Comparison of ENCODE assay signal across 23 mouse cellular contexts in the genomic region with DNA sequence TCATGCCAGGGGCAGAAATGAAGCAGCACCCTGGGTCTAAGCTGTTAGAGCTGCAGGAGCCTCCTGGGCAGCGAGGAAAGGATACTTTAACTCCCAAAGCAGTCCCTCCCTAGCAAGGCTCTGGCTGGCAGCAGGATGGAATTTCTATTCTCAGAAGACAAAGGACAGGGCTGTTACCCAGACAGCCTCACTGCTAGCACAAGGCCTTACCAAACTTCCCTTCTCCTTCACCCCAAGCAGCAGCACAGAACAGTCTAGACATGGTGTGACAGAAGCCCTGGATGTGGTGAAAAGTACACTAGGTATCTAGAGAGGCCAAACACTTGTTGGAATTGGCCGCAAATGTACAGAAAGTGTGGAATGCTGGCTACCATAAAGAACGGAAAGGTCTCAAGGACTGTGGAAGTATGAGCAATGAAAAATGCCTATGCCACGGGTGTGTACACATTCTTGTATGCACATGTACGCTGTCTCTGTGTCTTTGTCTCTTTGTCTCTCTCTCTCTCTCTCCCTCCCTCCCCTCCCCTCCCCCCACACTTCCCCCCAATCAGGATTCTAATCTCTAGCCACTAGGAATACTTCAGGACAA. TPM values are rescaled to one million over a fixed set of nuclear protein-coding genes. Genes with fewer than 3 reads are reported as not detected.
DNase-seq lines count a peak whose midpoint lies in the region; ATAC-seq lines count a peak whose summit lies in the region.
"Had no signal": no experiment of that assay in that cellular context is flagged by ENCODE, and none has a peak within 500 bp of the region (broad histone marks: within the 10 kb centered on the region; RNA-seq: fewer than 3 reads in every experiment).

No protein-coding gene starts in this region.

- 73% methylated on average over 5 of the region's 5 CpGs for WGBS in embryonic facial prominence, embryonic 12.5 days
- WGBS in embryonic facial prominence, embryonic 10.5 days, result 70% methylated on average over 5 of the region's 5 CpGs
- 65% methylated on average over 5 of the region's 5 CpGs for WGBS in heart, embryonic 12.5 days
- 46% methylated on average over 5 of the region's 5 CpGs for WGBS in lung, embryonic 15.5 days
- 75% methylated on average over 5 of the region's 5 CpGs for WGBS in neural tube, embryonic 13.5 days

- no peak overlapping the region for H3K4me2 ChIP-seq in embryonic facial prominence, embryonic 12.5 days (replicated peaks)
- no peak overlapping the region for H3K4me2 ChIP-seq in heart, embryonic 12.5 days
- no peak overlapping the region for H3K4me2 ChIP-seq in lung, embryonic 15.5 days
- H3K4me2 ChIP-seq in neural tube, embryonic 13.5 days, result no peak overlapping the region
- H3K4me2 ChIP-seq: hindbrain, embryonic 14.5 days; limb, embryonic 12.5 days; liver, embryonic 12.5 days had no signal

- no peaks in the 10 kb centered on the region for H3K4me1 ChIP-seq in embryonic facial prominence, embryonic 12.5 days
- peaks cover 14% of the 10 kb centered on the region; the same call in 1 of the 2 replicates for H3K4me1 ChIP-seq in embryonic facial prominence, embryonic 10.5 days
- H3K4me1 ChIP-seq in heart, embryonic 12.5 days (replicated peaks), result peaks cover 16% of the 10 kb centered on the region
- no peaks in the 10 kb centered on the region for H3K4me1 ChIP-seq in lung, embryonic 15.5 days
- H3K4me1 ChIP-seq in neural tube, embryonic 13.5 days (replicated peaks), result no peaks in the 10 kb centered on the region
- H3K4me1 ChIP-seq: limb, embryonic 12.5 days; liver, embryonic 12.5 days had no signal

- no peak overlapping the region for H3K9ac ChIP-seq in embryonic facial prominence, embryonic 12.5 days
- H3K9ac ChIP-seq in heart, embryonic 12.5 days, result no peak overlapping the region
- H3K9ac ChIP-seq in lung, embryonic 15.5 days, result no peak overlapping the region
- no peak overlapping the region for H3K9ac ChIP-seq in neural tube, embryonic 13.5 days
- H3K9ac ChIP-seq: hindbrain, embryonic 14.5 days; limb, embryonic 12.5 days; liver, embryonic 12.5 days had no signal

- no peak overlapping the region for H3K27ac ChIP-seq in embryonic facial prominence, embryonic 12.5 days
- H3K27ac ChIP-seq in embryonic facial prominence, embryonic 10.5 days (replicated peaks), result no peak overlapping the region
- peak overlapping the region; percentile 45 for H3K27ac ChIP-seq in heart, embryonic 12.5 days (ENCODE audit: poor library complexity, severe bottlenecking)
- peak overlapping the region; percentile 50 for H3K27ac ChIP-seq in lung, embryonic 15.5 days
- H3K27ac ChIP-seq in neural tube, embryonic 13.5 days (replicated peaks), result 0 out of 2 replicates have a peak overlapping the region, but pooled peaks have one; percentile 23
- H3K27ac ChIP-seq: hindbrain, embryonic 14.5 days; kidney, postnatal 0 days; liver, embryonic 12.5 days had no signal

- no peak overlapping the region for H3K4me3 ChIP-seq in embryonic facial prominence, embryonic 12.5 days
- H3K4me3 ChIP-seq in embryonic facial prominence, embryonic 10.5 days, result no peak overlapping the region
- H3K4me3 ChIP-seq in heart, embryonic 12.5 days, result no peak overlapping the region
- H3K4me3 ChIP-seq in lung, embryonic 15.5 days, result no peak overlapping the region
- H3K4me3 ChIP-seq in neural tube, embryonic 13.5 days, result no peak overlapping the region
- H3K4me3 ChIP-seq: erythroblast, embryonic 14.5 days; limb, embryonic 12.5 days; liver, embryonic 12.5 days had no signal

- H3K27me3 ChIP-seq in embryonic facial prominence, embryonic 12.5 days, result no peaks in the 10 kb centered on the region
- H3K27me3 ChIP-seq in embryonic facial prominence, embryonic 10.5 days (replicated peaks; ENCODE audit: low read depth, poor library complexity, severe bottlenecking), result no peaks in the 10 kb centered on the region
- H3K27me3 ChIP-seq in heart, embryonic 12.5 days (replicated peaks), result no peaks in the 10 kb centered on the region
- no peaks in the 10 kb centered on the region for H3K27me3 ChIP-seq in lung, embryonic 15.5 days
- no peaks in the 10 kb centered on the region for H3K27me3 ChIP-seq in neural tube, embryonic 13.5 days
- H3K27me3 ChIP-seq: limb, embryonic 12.5 days; liver, embryonic 12.5 days; Patski had no signal

- peak; percentile 47; the same call in 1 of the 2 replicates for ATAC-seq in embryonic facial prominence, embryonic 12.5 days (ENCODE audit: insufficient number of reproducible peaks, insufficient read depth, low FRiP score, low TSS enrichment)
- no peak for ATAC-seq in heart, embryonic 12.5 days (ENCODE audit: insufficient number of reproducible peaks, low FRiP score)
- ATAC-seq in lung, embryonic 15.5 days (ENCODE audit: borderline replicate concordance, extremely low read depth, low FRiP score, low TSS enrichment), result no peak
- ATAC-seq in neural tube, embryonic 13.5 days (ENCODE audit: low read depth), result 0 out of 2 replicates have a peak, but pooled peaks have one; percentile 36
- ATAC-seq: activated CD4-positive, CD25-positive, alpha-beta regulatory T cell, adult 4 months; forebrain, embryonic 14.5 days; liver, embryonic 12.5 days; Patski had no signal

- DNase-seq in embryonic facial prominence, embryonic 10.5 days (ENCODE audit: low spot score), result no peak
- no peak for DNase-seq in heart, adult 9 months (ENCODE audit: low spot score in 2 of 2)
- DNase-seq in lung, adult 18-20 months, result no peak
- no peak for DNase-seq in neural tube, embryonic 10.5 days (ENCODE audit: extremely low spot score, low spot score)
- DNase-seq: adrenal gland, postnatal 10 days; cerebellum, adult 9-10 months; gastrocnemius, postnatal 36 days; kidney, adult 11 months; lung, postnatal 10 days; right cerebral cortex, postnatal 25 days; thymus, adult 2 months had no signal

- H3K36me3 ChIP-seq in embryonic facial prominence, embryonic 12.5 days, result peaks cover 38% of the 10 kb centered on the region
- peaks cover 70% of the 10 kb centered on the region for H3K36me3 ChIP-seq in embryonic facial prominence, embryonic 10.5 days (replicated peaks)
- H3K36me3 ChIP-seq in heart, embryonic 12.5 days, result peaks cover 48% of the 10 kb centered on the region
- H3K36me3 ChIP-seq in lung, embryonic 15.5 days, result peaks cover 38% of the 10 kb centered on the region
- peaks cover 65% of the 10 kb centered on the region for H3K36me3 ChIP-seq in neural tube, embryonic 13.5 days

- no peaks in the 10 kb centered on the region for H3K9me3 ChIP-seq in embryonic facial prominence, embryonic 12.5 days
- no peaks in the 10 kb centered on the region for H3K9me3 ChIP-seq in embryonic facial prominence, embryonic 10.5 days
- H3K9me3 ChIP-seq in heart, embryonic 12.5 days (replicated peaks), result no peaks in the 10 kb centered on the region
- no peaks in the 10 kb centered on the region for H3K9me3 ChIP-seq in lung, embryonic 15.5 days
- no peaks in the 10 kb centered on the region for H3K9me3 ChIP-seq in neural tube, embryonic 13.5 days
- H3K9me3 ChIP-seq: limb, embryonic 12.5 days; liver, embryonic 12.5 days had no signal

RNA-seq across cellular contexts. Expression of gene Ssr3, which starts 18.7 kb away (rescaled TPM):
- 221 and 238 TPM in 2 replicates for polyA plus RNA-seq in embryonic facial prominence, embryonic 12.5 days (2016; fragmentation: Nextera tagmentation; extraction: Ambion mirVana)
- polyA plus RNA-seq in embryonic facial prominence, embryonic 10.5 days (2016; fragmentation: Nextera tagmentation; extraction: Ambion mirVana), result 226 and 227 TPM in 2 replicates
- polyA plus RNA-seq in heart, embryonic 12.5 days (2016; fragmentation: Nextera tagmentation; extraction: Ambion mirVana), result 248 and 252 TPM in 2 replicates
- polyA plus RNA-seq in lung, embryonic 15.5 days (2015; fragmentation: Nextera tagmentation; extraction: Ambion mirVana), result 311 and 314 TPM in 2 replicates
- polyA plus RNA-seq in neural tube, embryonic 13.5 days (2015; fragmentation: Nextera tagmentation; extraction: Ambion mirVana), result 163 and 188 TPM in 2 replicates

Comparison
In these comparisons a context has a peak if more than half of its experiments do, and no peak if none do; other contexts are left out.
1. ATAC-seq: peak in embryonic facial prominence, embryonic 12.5 days (single experiment) and neural tube, embryonic 13.5 days (single experiment); none in heart, embryonic 12.5 days (single experiment) and lung, embryonic 15.5 days (single experiment).
2. H3K27ac ChIP-seq: peak in heart, embryonic 12.5 days (single experiment), lung, embryonic 15.5 days (single experiment) and neural tube, embryonic 13.5 days (single experiment); none in embryonic facial prominence, embryonic 12.5 days (single experiment) and embryonic facial prominence, embryonic 10.5 days (single experiment).